Mouse (Mus musculus): Measurements from ENCODE around the gene Cwc25. TPM values are rescaled to one million over a fixed set of nuclear protein-coding genes. Genes with fewer than 3 reads are reported as not detected.
"Not testable (repeated sequence)": the region's sequence is repeated elsewhere in the genome, so short reads cannot be mapped to it uniquely, and the experiment has no call there.

Gene Cwc25
- polyA plus RNA-seq, 1 experiment from 2014 or later: 19.5 TPM

- ATAC-seq (replicated peaks; ENCODE audit: low FRiP score): no peak
- no peaks in the 10 kb centered on the region for H3K27me3 ChIP-seq (ENCODE audit: control insufficient read depth, insufficient read depth, low read length)
- H3K36me3 ChIP-seq (ENCODE audit: control insufficient read depth, insufficient read depth, low read length): no peaks in the 10 kb centered on the region
- peaks cover 10% of the 10 kb centered on the region for H3K4me1 ChIP-seq (replicated peaks; ENCODE audit: control insufficient read depth, insufficient read depth, low read length)
- peak overlapping the region; percentile 12; the same call in 1 of the 2 replicates for H3K4me2 ChIP-seq (ENCODE audit: low read depth, low read length, severe bottlenecking)
- DNase-seq (ENCODE audit: low spot score): no peak
- no peak overlapping the region for H3K27ac ChIP-seq (ENCODE audit: low read depth, low read length)
- WGBS: 37% methylated on average over 8 of the region's 8 CpGs
- H3K9me3 ChIP-seq (ENCODE audit: control insufficient read depth, low read length): no peaks in the 10 kb centered on the region
- H3K9ac ChIP-seq (ENCODE audit: low read length): no peak overlapping the region
- no peak overlapping the region for H3K4me3 ChIP-seq (ENCODE audit: low read depth, low read length)
Measured at GRCm38 (mm10) chr11:97798083-97798435, 31.7 kb upstream of the Cwc25 start.

DNA sequence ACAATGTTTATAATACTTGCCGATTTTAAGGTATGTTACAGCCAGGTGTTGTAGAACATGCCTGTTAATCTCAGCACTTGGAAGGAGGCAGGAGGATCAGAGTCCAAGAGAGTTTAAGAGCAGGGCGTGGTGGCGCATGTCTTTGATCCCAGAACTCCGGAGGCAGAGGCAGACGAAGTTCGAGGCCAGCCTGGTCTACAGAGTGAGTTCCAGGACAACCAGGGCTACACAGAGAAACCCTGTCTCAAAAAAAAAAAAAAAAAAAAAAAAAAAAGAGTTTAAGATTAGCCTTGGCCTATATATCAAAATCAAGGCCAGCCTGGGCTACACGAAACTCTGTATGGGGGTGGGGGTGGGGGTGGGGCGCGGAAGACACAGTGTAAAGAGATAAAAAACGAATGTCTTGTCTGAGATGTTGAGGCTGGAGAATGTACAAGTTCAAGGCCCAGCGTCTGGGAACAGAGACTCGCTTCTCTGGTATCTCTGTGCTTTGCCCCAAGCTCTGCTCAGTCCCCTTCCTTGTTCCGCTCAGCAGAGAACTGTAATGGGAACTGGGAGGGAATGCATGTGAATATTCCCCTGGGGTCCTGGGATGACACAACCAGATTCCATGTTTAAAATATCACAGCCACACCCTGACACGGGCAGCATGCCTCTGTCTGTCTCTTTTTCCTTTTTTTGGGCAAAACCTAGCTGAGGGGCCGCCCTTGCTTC, 31.2 kb upstream of the Cwc25 start:
- Histone ChIP-seq H3K36me3 (ENCODE audit: control insufficient read depth, insufficient read depth, low read length) (no peaks in the 10 kb centered on the region), H3K9ac (ENCODE audit: low read length) (no peak overlapping the region), H3K4me3 (ENCODE audit: low read depth, low read length) (no peak overlapping the region), H3K4me2 (ENCODE audit: low read depth, low read length, severe bottlenecking) (no peak overlapping the region), H3K9me3 (ENCODE audit: control insufficient read depth, low read length) (no peaks in the 10 kb centered on the region), H3K27me3 (ENCODE audit: control insufficient read depth, insufficient read depth, low read length) (no peaks in the 10 kb centered on the region), H3K27ac (ENCODE audit: low read depth, low read length) (no peak overlapping the region), H3K4me1 (replicated peaks; ENCODE audit: control insufficient read depth, insufficient read depth, low read length) (peaks cover 10% of the 10 kb centered on the region)
- DNase-seq (ENCODE audit: low spot score): peak; percentile 52
- ATAC-seq (replicated peaks; ENCODE audit: low FRiP score): no peak
- 58% methylated on average over 15 of the region's 15 CpGs for WGBS

DNA sequence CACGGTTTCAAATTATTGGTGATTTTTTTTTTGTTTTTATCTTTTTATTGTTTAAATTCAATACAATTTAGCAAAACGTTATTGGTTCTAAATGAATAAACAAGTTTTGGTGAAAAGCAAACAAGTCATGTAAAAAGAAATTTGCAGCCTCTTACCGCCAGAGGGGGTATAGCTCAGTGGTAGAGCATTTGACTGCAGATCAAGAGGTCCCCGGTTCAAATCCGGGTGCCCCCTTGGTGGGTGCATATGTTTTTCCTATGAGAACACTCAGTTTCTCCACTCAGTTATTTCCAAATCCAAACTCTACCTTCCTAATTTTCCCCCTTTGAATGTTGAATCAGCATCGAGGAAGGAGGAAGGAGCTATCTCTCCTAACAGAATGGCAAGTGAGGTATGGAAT, 30.6 kb upstream of the Cwc25 start:
- Histone ChIP-seq H3K4me3 (ENCODE audit: low read depth, low read length) (no peak overlapping the region), H3K4me2 (ENCODE audit: low read depth, low read length, severe bottlenecking) (no peak overlapping the region), H3K36me3 (ENCODE audit: control insufficient read depth, insufficient read depth, low read length) (no peaks in the 10 kb centered on the region), H3K9me3 (ENCODE audit: control insufficient read depth, low read length) (no peaks in the 10 kb centered on the region), H3K27ac (ENCODE audit: low read depth, low read length) (no peak overlapping the region), H3K9ac (ENCODE audit: low read length) (no peak overlapping the region), H3K27me3 (ENCODE audit: control insufficient read depth, insufficient read depth, low read length) (no peaks in the 10 kb centered on the region), H3K4me1 (replicated peaks; ENCODE audit: control insufficient read depth, insufficient read depth, low read length) (peaks cover 8% of the 10 kb centered on the region)
- ATAC-seq (replicated peaks; ENCODE audit: low FRiP score) (no peak), DNase-seq (ENCODE audit: low spot score) (peak; percentile 80)
- WGBS: 3% methylated on average over 6 of the region's 6 CpGs

- no peaks in the 10 kb centered on the region for H3K36me3 ChIP-seq (ENCODE audit: control insufficient read depth, insufficient read depth, low read length)
- H3K27me3 ChIP-seq (ENCODE audit: control insufficient read depth, insufficient read depth, low read length): no peaks in the 10 kb centered on the region
- H3K4me3 ChIP-seq (ENCODE audit: low read depth, low read length): no peak overlapping the region
- no peak overlapping the region for H3K9ac ChIP-seq (ENCODE audit: low read length)
- no peaks in the 10 kb centered on the region for H3K9me3 ChIP-seq (ENCODE audit: control insufficient read depth, low read length)
- DNase-seq (ENCODE audit: low spot score) (no peak), ATAC-seq (replicated peaks; ENCODE audit: low FRiP score) (no peak)
- H3K4me2 ChIP-seq (ENCODE audit: low read depth, low read length, severe bottlenecking): no peak overlapping the region
- H3K4me1 ChIP-seq (replicated peaks; ENCODE audit: control insufficient read depth, insufficient read depth, low read length): no peaks in the 10 kb centered on the region
- no peak overlapping the region for H3K27ac ChIP-seq (ENCODE audit: low read depth, low read length)
- WGBS: 1% methylated on average over 2 of the region's 2 CpGs
Measured at GRCm38 (mm10) chr11:97793165-97793564, 26.8 kb upstream of the Cwc25 start.

DNA sequence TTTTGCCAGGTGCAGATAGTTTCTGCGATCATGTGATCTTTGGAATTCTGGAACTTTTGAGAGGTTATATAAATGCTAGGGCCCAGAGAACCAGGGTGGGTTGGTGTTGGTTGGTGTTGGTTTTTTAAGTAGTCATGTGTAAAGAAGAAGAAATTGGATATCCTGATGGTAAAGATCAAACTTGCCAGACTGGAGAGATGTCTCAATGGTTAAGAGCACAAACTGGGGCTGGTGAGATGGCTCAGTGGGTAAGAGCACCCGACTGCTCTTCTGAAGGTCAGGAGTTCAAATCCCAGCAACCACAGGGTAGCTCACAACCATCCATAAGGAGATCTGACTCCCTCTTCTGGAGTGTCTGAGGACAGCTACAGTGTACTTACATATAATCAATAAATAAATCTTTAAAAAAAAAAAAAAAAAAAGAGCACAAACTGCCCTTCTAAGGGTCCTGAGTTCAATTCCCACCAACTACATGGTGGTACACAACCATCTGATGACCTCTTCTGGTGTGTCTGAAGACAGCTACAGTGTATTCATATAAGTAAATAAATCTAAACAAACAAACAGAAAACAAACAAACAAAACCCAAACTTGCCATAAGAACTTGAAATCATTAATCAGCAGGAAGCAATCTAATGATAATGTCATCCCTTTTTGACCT, 24.6 kb upstream of the Cwc25 start:
- WGBS: 79% methylated on average over 2 of the region's 2 CpGs
- not testable (repeated sequence) for ATAC-seq (replicated peaks; ENCODE audit: low FRiP score); H3K4me1 ChIP-seq (replicated peaks; ENCODE audit: control insufficient read depth, insufficient read depth, low read length); H3K36me3 ChIP-seq (ENCODE audit: control insufficient read depth, insufficient read depth, low read length); H3K27me3 ChIP-seq (ENCODE audit: control insufficient read depth, insufficient read depth, low read length); H3K27ac ChIP-seq (ENCODE audit: low read depth, low read length); H3K4me2 ChIP-seq (ENCODE audit: low read depth, low read length, severe bottlenecking); H3K9me3 ChIP-seq (ENCODE audit: control insufficient read depth, low read length); H3K4me3 ChIP-seq (ENCODE audit: low read depth, low read length); DNase-seq (ENCODE audit: low spot score); H3K9ac ChIP-seq (ENCODE audit: low read length)

GRCm38 (mm10) chr11:97789727-97790126, 23.4 kb upstream of the Cwc25 start:
- Histone ChIP-seq H3K9me3 (ENCODE audit: control insufficient read depth, low read length) (no peaks in the 10 kb centered on the region), H3K36me3 (ENCODE audit: control insufficient read depth, insufficient read depth, low read length) (no peaks in the 10 kb centered on the region), H3K4me1 (replicated peaks; ENCODE audit: control insufficient read depth, insufficient read depth, low read length) (no peaks in the 10 kb centered on the region), H3K4me2 (ENCODE audit: low read depth, low read length, severe bottlenecking) (no peak overlapping the region), H3K27ac (ENCODE audit: low read depth, low read length) (no peak overlapping the region), H3K9ac (ENCODE audit: low read length) (no peak overlapping the region), H3K4me3 (ENCODE audit: low read depth, low read length) (no peak overlapping the region), H3K27me3 (ENCODE audit: control insufficient read depth, insufficient read depth, low read length) (no peaks in the 10 kb centered on the region)
- WGBS: 85% methylated on average over 5 of the region's 5 CpGs
- DNase-seq (ENCODE audit: low spot score) (no peak), ATAC-seq (replicated peaks; ENCODE audit: low FRiP score) (no peak)

DNA sequence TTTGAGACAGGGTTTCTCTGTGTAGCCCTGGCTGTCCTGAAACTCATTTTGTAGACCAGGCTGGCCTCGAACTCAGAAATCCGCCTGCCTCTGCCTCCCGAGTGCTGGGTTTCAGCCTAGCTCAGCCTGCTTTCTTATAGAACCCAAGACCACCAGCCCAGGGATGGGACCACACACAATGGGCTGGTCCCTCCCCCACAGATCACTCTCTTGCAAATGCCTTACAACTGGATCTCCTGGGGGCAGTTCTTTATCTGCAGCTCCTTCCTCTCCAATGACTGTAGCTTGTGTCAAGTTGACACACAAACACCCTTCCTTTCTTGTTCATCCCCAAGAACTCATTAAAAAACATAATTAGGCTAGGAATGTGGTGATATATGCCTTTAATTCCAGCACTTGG, 21.6 kb upstream of the Cwc25 start:
- H3K27me3 ChIP-seq (ENCODE audit: control insufficient read depth, insufficient read depth, low read length): no peaks in the 10 kb centered on the region
- no peak overlapping the region for H3K27ac ChIP-seq (ENCODE audit: low read depth, low read length)
- no peak overlapping the region for H3K9ac ChIP-seq (ENCODE audit: low read length)
- H3K9me3 ChIP-seq (ENCODE audit: control insufficient read depth, low read length): no peaks in the 10 kb centered on the region
- 89% methylated on average over 3 of the region's 3 CpGs for WGBS
- ATAC-seq (replicated peaks; ENCODE audit: low FRiP score) (no peak), DNase-seq (ENCODE audit: low spot score) (no peak)
- no peak overlapping the region for H3K4me2 ChIP-seq (ENCODE audit: low read depth, low read length, severe bottlenecking)
- H3K4me3 ChIP-seq (ENCODE audit: low read depth, low read length): no peak overlapping the region
- no peaks in the 10 kb centered on the region for H3K36me3 ChIP-seq (ENCODE audit: control insufficient read depth, insufficient read depth, low read length)
- no peaks in the 10 kb centered on the region for H3K4me1 ChIP-seq (replicated peaks; ENCODE audit: control insufficient read depth, insufficient read depth, low read length)

- peak overlapping the region; percentile 10; the same call in 1 of the 2 replicates for H3K27ac ChIP-seq (ENCODE audit: low read depth, low read length)
- no peaks in the 10 kb centered on the region for H3K27me3 ChIP-seq (ENCODE audit: control insufficient read depth, insufficient read depth, low read length)
- peak overlapping the region; percentile 54 for H3K4me2 ChIP-seq (ENCODE audit: low read depth, low read length, severe bottlenecking)
- no peak for DNase-seq (ENCODE audit: low spot score)
- peaks cover 12% of the 10 kb centered on the region for H3K36me3 ChIP-seq (ENCODE audit: control insufficient read depth, insufficient read depth, low read length)
- WGBS: under 1% methylated on average over 10 of the region's 10 CpGs
- peak overlapping the region; percentile 96 for H3K4me3 ChIP-seq (ENCODE audit: low read depth, low read length)
- H3K9ac ChIP-seq (ENCODE audit: low read length): peak overlapping the region; percentile 67
- peaks cover 7% of the 10 kb centered on the region; the same call in 1 of the 2 replicates for H3K4me1 ChIP-seq (replicated peaks; ENCODE audit: control insufficient read depth, insufficient read depth, low read length)
- H3K9me3 ChIP-seq (ENCODE audit: control insufficient read depth, low read length): no peaks in the 10 kb centered on the region
- ATAC-seq (replicated peaks; ENCODE audit: low FRiP score): no peak; the same call in 1 of the 2 replicates
Measured at GRCm38 (mm10) chr11:97782564-97782895, 16.2 kb upstream of the Cwc25 start.
